Mouse (Mus musculus): ENCODE measurements around the gene Rrp12. TPM values are rescaled to one million over a fixed set of nuclear protein-coding genes. Genes with fewer than 3 reads are reported as not detected.
"Not testable (repeated sequence)": the region's sequence is repeated elsewhere in the genome, so short reads cannot be mapped to it uniquely, and the experiment has no call there.

The Rrp12 gene
- polyA plus RNA-seq, 1 experiment = 3.0 TPM

- 30% methylated on average over 3 of the region's 3 CpGs for WGBS
- Histone ChIP-seq H3K4me1 (ENCODE audit: control insufficient read depth, insufficient read depth, insufficient read length, low read length) (peaks cover 15% of the 10 kb centered on the region; the same call in 1 of the 2 replicates), H3K36me3 (ENCODE audit: control insufficient read depth, insufficient read depth, low read length) (peaks cover 10% of the 10 kb centered on the region), H3K27ac (ENCODE audit: insufficient read depth, low read depth, low read length) (peak overlapping the region; percentile 96), H3K27me3 (ENCODE audit: control insufficient read depth, insufficient read depth, low read length) (no peaks in the 10 kb centered on the region), H3K4me3 (ENCODE audit: low read depth, low read length) (no peak overlapping the region)
- TF ChIP-seq CTCF (IDR thresholded peaks at IDR 0.05; ENCODE audit: extremely low read depth, insufficient read length, insufficient replicate concordance, low read depth, low read length) (no peak), POLR2A (IDR thresholded peaks at IDR 0.05; ENCODE audit: low read depth, low read length) (no peak)
These were observed 38.1 kb downstream of the Rrp12 start for GRCm38 (mm10) chr19:41857816-41858310.

GRCm38 (mm10) chr19:41857086-41857762 is 38.7 kb downstream of the Rrp12 start:
- peak overlapping the region; percentile 14; the same call in 1 of the 2 replicates for H3K4me3 ChIP-seq (ENCODE audit: low read depth, low read length)
- WGBS = 19% methylated on average over 5 of the region's 5 CpGs
- H3K4me1 ChIP-seq (ENCODE audit: control insufficient read depth, insufficient read depth, insufficient read length, low read length) = peaks cover 15% of the 10 kb centered on the region; the same call in 1 of the 2 replicates
- TF ChIP-seq CTCF (IDR thresholded peaks at IDR 0.05; ENCODE audit: extremely low read depth, insufficient read length, insufficient replicate concordance, low read depth, low read length) (no peak), POLR2A (IDR thresholded peaks at IDR 0.05; ENCODE audit: low read depth, low read length) (0 out of 2 replicates have a peak, but pooled peaks have one; percentile 9)
- H3K27me3 ChIP-seq (ENCODE audit: control insufficient read depth, insufficient read depth, low read length) = no peaks in the 10 kb centered on the region
- H3K27ac ChIP-seq (ENCODE audit: insufficient read depth, low read depth, low read length) = peak overlapping the region; percentile 96
- peaks cover 4% of the 10 kb centered on the region for H3K36me3 ChIP-seq (ENCODE audit: control insufficient read depth, insufficient read depth, low read length)

GRCm38 (mm10) chr19:41852423-41852822 is 43.5 kb downstream of the Rrp12 start:
- H3K4me1 ChIP-seq (ENCODE audit: control insufficient read depth, insufficient read depth, insufficient read length, low read length) = peaks cover 9% of the 10 kb centered on the region; the same call in 1 of the 2 replicates
- no peak for TF ChIP-seq POLR2A (IDR thresholded peaks at IDR 0.05; ENCODE audit: low read depth, low read length)
- no peak for TF ChIP-seq CTCF (IDR thresholded peaks at IDR 0.05; ENCODE audit: extremely low read depth, insufficient read length, insufficient replicate concordance, low read depth, low read length)
- no peaks in the 10 kb centered on the region for H3K36me3 ChIP-seq (ENCODE audit: control insufficient read depth, insufficient read depth, low read length)
- no peaks in the 10 kb centered on the region for H3K27me3 ChIP-seq (ENCODE audit: control insufficient read depth, insufficient read depth, low read length)
- 88% methylated on average over 4 of the region's 4 CpGs for WGBS
- H3K27ac ChIP-seq (ENCODE audit: insufficient read depth, low read depth, low read length) = no peak overlapping the region
- H3K4me3 ChIP-seq (ENCODE audit: low read depth, low read length) = no peak overlapping the region

GRCm38 (mm10) chr19:41850719-41851543 is 45.0 kb downstream of the Rrp12 start:
- Histone ChIP-seq H3K4me3 (ENCODE audit: low read depth, low read length) (no peak overlapping the region), H3K27ac (ENCODE audit: insufficient read depth, low read depth, low read length) (0 out of 2 replicates have a peak overlapping the region, but pooled peaks have one; percentile 12), H3K27me3 (ENCODE audit: control insufficient read depth, insufficient read depth, low read length) (no peaks in the 10 kb centered on the region), H3K4me1 (ENCODE audit: control insufficient read depth, insufficient read depth, insufficient read length, low read length) (no peaks in the 10 kb centered on the region; the same call in none of the 2 replicates), H3K36me3 (ENCODE audit: control insufficient read depth, insufficient read depth, low read length) (no peaks in the 10 kb centered on the region)
- WGBS = 33% methylated on average over 14 of the region's 14 CpGs
- TF ChIP-seq CTCF (IDR thresholded peaks at IDR 0.05; ENCODE audit: extremely low read depth, insufficient read length, insufficient replicate concordance, low read depth, low read length) (no peak), POLR2A (IDR thresholded peaks at IDR 0.05; ENCODE audit: low read depth, low read length) (no peak)

DNA sequence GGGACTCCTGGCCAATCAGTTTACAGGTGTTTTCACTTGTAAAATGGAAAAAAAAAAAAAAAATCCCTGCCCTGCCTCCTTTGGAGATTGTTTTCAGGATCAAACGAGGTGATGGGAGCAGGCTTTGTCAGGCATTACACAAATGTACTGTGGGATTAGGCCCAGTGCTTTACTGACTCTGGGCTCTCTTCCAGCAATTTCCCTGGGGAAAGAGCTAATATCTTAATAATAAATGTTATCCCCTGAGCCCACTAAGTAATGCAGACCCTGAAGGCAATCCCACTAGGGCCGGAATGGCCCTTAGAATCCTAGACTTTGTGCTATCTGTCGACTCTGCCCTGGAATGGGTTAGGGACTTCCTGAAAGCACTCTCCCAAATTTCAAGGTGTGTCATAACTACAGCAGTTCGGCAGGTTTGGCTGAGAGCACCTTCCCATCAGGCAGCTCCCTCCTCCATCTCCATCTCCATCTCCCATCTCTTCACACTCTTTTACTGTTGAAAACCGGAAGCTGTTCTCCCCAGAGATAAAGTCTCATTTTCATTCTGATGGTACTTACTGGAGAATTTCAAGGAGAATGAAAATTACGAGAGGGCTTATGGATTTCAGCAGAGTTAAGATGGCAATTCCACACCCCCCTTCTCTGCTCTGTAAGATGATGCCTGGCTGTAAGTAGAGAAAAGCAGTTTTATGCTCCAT is 45.8 kb downstream of the Rrp12 start:
- TF ChIP-seq CTCF (IDR thresholded peaks at IDR 0.05; ENCODE audit: extremely low read depth, insufficient read length, insufficient replicate concordance, low read depth, low read length) (no peak), POLR2A (IDR thresholded peaks at IDR 0.05; ENCODE audit: low read depth, low read length) (no peak)
- WGBS = 41% methylated on average over 6 of the region's 6 CpGs
- no peak overlapping the region for H3K4me3 ChIP-seq (ENCODE audit: low read depth, low read length)
- no peak overlapping the region for H3K27ac ChIP-seq (ENCODE audit: insufficient read depth, low read depth, low read length)
- H3K4me1 ChIP-seq (ENCODE audit: control insufficient read depth, insufficient read depth, insufficient read length, low read length) = peaks cover 2% of the 10 kb centered on the region
- no peaks in the 10 kb centered on the region for H3K36me3 ChIP-seq (ENCODE audit: control insufficient read depth, insufficient read depth, low read length)
- H3K27me3 ChIP-seq (ENCODE audit: control insufficient read depth, insufficient read depth, low read length) = no peaks in the 10 kb centered on the region

- TF ChIP-seq CTCF (IDR thresholded peaks at IDR 0.05; ENCODE audit: extremely low read depth, insufficient read length, insufficient replicate concordance, low read depth, low read length) = no peak
- TF ChIP-seq POLR2A (IDR thresholded peaks at IDR 0.05; ENCODE audit: low read depth, low read length) = peak; percentile 84; the same call in 1 of the 2 replicates
- Histone ChIP-seq H3K36me3 (ENCODE audit: control insufficient read depth, insufficient read depth, low read length) (no peaks in the 10 kb centered on the region), H3K27me3 (ENCODE audit: control insufficient read depth, insufficient read depth, low read length) (no peaks in the 10 kb centered on the region), H3K4me1 (ENCODE audit: control insufficient read depth, insufficient read depth, insufficient read length, low read length) (peaks cover 5% of the 10 kb centered on the region), H3K4me3 (ENCODE audit: low read depth, low read length) (peak within 1 kb of the TSS; percentile 97), H3K27ac (ENCODE audit: insufficient read depth, low read depth, low read length) (peak within 1 kb of the TSS; percentile 99)
- WGBS = under 1% methylated on average over 72 of the region's 72 CpGs
These were observed 47.8 kb downstream of the Rrp12 start, which contains the start of gene Frat2 for GRCm38 (mm10) chr19:41847992-41848851. Gene Frat2 (minus strand): TSS chr19:41848132.

DNA sequence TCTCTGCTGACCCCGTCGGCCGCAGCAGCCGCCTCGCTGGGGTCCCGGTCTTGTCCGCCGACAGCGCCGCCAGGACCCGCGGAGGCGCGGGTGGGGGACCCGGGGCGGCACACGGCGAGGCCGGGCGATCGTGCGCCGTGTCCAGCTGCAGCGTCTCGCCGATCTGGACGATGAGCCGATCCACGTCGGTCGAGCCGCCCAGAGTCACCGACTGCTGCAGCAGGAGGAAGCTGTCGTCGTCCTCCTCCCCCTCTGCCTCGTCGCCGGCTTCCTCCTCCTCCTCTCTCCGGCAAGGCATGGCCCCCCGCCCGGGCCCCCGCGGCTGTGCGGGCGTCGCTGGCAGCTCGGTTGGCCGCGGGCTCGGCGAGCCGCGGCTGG is 48.4 kb downstream of the Rrp12 start:
- not testable (repeated sequence) for H3K27me3 ChIP-seq (ENCODE audit: control insufficient read depth, insufficient read depth, low read length); H3K36me3 ChIP-seq (ENCODE audit: control insufficient read depth, insufficient read depth, low read length); H3K4me1 ChIP-seq (ENCODE audit: control insufficient read depth, insufficient read depth, insufficient read length, low read length)
- under 1% methylated on average over 53 of the region's 53 CpGs for WGBS
- Histone ChIP-seq H3K4me3 (ENCODE audit: low read depth, low read length) (peak overlapping the region; percentile 97), H3K27ac (ENCODE audit: insufficient read depth, low read depth, low read length) (peak overlapping the region; percentile 99)

Data from small intestine, adult 2 months (tissue).